Mouse (Mus musculus): ENCODE data around the gene Timm50.

The Timm50 gene

GRCm38 (mm10) chr7:28311926-28312543 lies at the start of gene Timm50:
Timm50 (minus strand) TSS chr7:28312072.
- DNase-seq, result peak; percentile 99

- no peak for DNase-seq
These were observed 48.4 kb upstream of the Timm50 start for GRCm38 (mm10) chr7:28360291-28360690.

- peak in 1 of 2 experiments; percentile 14 for DNase-seq
These were observed 48.0 kb upstream of the Timm50 start for GRCm38 (mm10) chr7:28359854-28360253.

- DNase-seq, result no peak
These were observed 46.6 kb upstream of the Timm50 start for GRCm38 (mm10) chr7:28358431-28358830.

- DNase-seq, result peak in 1 of 2 experiments; percentile 27
These were observed 46.1 kb upstream of the Timm50 start for GRCm38 (mm10) chr7:28357984-28358383.

GRCm38 (mm10) chr7:28356981-28357380 lies 45.1 kb upstream of the Timm50 start:
- DNase-seq, result peak; percentile 58 to 70

- no peak for DNase-seq
These were observed 43.3 kb upstream of the Timm50 start for GRCm38 (mm10) chr7:28355221-28355620.

- DNase-seq, result no peak
These were observed 42.7 kb upstream of the Timm50 start for GRCm38 (mm10) chr7:28354596-28354995.

- DNase-seq, result no peak
These were observed 42.3 kb upstream of the Timm50 start for GRCm38 (mm10) chr7:28354113-28354581.

GRCm38 (mm10) chr7:28353267-28353666 lies 41.4 kb upstream of the Timm50 start:
- DNase-seq, result peak in 1 of 2 experiments; percentile 17

GRCm38 (mm10) chr7:28351676-28352191 lies 39.9 kb upstream of the Timm50 start:
- DNase-seq, result no peak

- DNase-seq, result peak; percentile 97 to 98
These were observed 38.4 kb upstream of the Timm50 start, which contains the start of gene Rps16 for GRCm38 (mm10) chr7:28350155-28350883. Rps16 (plus strand) TSS chr7:28350652.

GRCm38 (mm10) chr7:28348601-28349000 lies 36.7 kb upstream of the Timm50 start:
- DNase-seq, result no peak

GRCm38 (mm10) chr7:28347746-28348145 lies 35.9 kb upstream of the Timm50 start:
- peak; percentile 16 to 34 for DNase-seq

- DNase-seq, result peak; percentile 50 to 81
These were observed 32.8 kb upstream of the Timm50 start for GRCm38 (mm10) chr7:28344637-28345036.

GRCm38 (mm10) chr7:28341381-28341780 lies 29.5 kb upstream of the Timm50 start:
- DNase-seq, result peak in 1 of 2 experiments; percentile 13

GRCm38 (mm10) chr7:28339213-28339917 lies 27.5 kb upstream of the Timm50 start:
- DNase-seq, result peak; percentile 69 to 72

GRCm38 (mm10) chr7:28338108-28338998 lies 26.5 kb upstream of the Timm50 start, which contains the start of gene Supt5:
Supt5 (minus strand) TSS chr7:28338746.
- DNase-seq, result peak; percentile 99

GRCm38 (mm10) chr7:28335471-28335870 lies 23.6 kb upstream of the Timm50 start:
- DNase-seq, result no peak

- no peak for DNase-seq
These were observed 22.7 kb upstream of the Timm50 start for GRCm38 (mm10) chr7:28334534-28334933.

GRCm38 (mm10) chr7:28328260-28328659 lies 16.4 kb upstream of the Timm50 start:
- no peak for DNase-seq

- DNase-seq, result no peak
These were observed 14.6 kb upstream of the Timm50 start for GRCm38 (mm10) chr7:28326457-28326856.
